Mouse (Mus musculus): ENCODE measurements around the gene Prss38. TPM values are rescaled to one million over a fixed set of nuclear protein-coding genes. Genes with fewer than 3 reads are reported as not detected.
A peak's percentile ranks its signal among the peaks of the same experiment; 100 is the strongest.

Gene Prss38
- polyA plus RNA-seq, 1 experiment from 2014 or later, result not detected

GRCm38 (mm10) chr11:59366633-59367032, 8.8 kb downstream of the Prss38 start:
- no peaks in the 10 kb centered on the region for H3K27me3 ChIP-seq (ENCODE audit: control insufficient read depth, insufficient read depth, low read length)
- no peak overlapping the region for H3K4me3 ChIP-seq (ENCODE audit: low read depth, low read length)
- H3K9ac ChIP-seq (ENCODE audit: low read length), result no peak overlapping the region
- no peak overlapping the region for H3K27ac ChIP-seq (replicated peaks; ENCODE audit: low read depth, low read length)
- 0 out of 2 replicates have a peak, but pooled peaks cover 3% of the 10 kb centered on the region for H3K4me1 ChIP-seq (ENCODE audit: control insufficient read depth, insufficient read depth, low read length)
- no peaks in the 10 kb centered on the region for H3K36me3 ChIP-seq (ENCODE audit: control insufficient read depth, insufficient read depth, low read length)
- peak; percentile 58 for DNase-seq (ENCODE audit: low spot score)
- no peak for ATAC-seq (ENCODE audit: insufficient number of reproducible peaks, low FRiP score, low TSS enrichment, low read depth)
- H3K4me2 ChIP-seq (ENCODE audit: low read depth, severe bottlenecking), result no peak overlapping the region
- no peaks in the 10 kb centered on the region for H3K9me3 ChIP-seq (ENCODE audit: control insufficient read depth, low read length)
- WGBS, result 32% methylated on average over 3 of the region's 3 CpGs

GRCm38 (mm10) chr11:59366031-59366430, 9.4 kb downstream of the Prss38 start:
- H3K4me1 ChIP-seq (ENCODE audit: control insufficient read depth, insufficient read depth, low read length), result 0 out of 2 replicates have a peak, but pooled peaks cover 3% of the 10 kb centered on the region
- no peak overlapping the region for H3K4me3 ChIP-seq (ENCODE audit: low read depth, low read length)
- H3K9ac ChIP-seq (ENCODE audit: low read length), result no peak overlapping the region
- H3K36me3 ChIP-seq (ENCODE audit: control insufficient read depth, insufficient read depth, low read length), result no peaks in the 10 kb centered on the region
- H3K9me3 ChIP-seq (ENCODE audit: control insufficient read depth, low read length), result no peaks in the 10 kb centered on the region
- DNase-seq (ENCODE audit: low spot score) (no peak), ATAC-seq (ENCODE audit: insufficient number of reproducible peaks, low FRiP score, low TSS enrichment, low read depth) (no peak)
- H3K27ac ChIP-seq (replicated peaks; ENCODE audit: low read depth, low read length), result no peak overlapping the region
- H3K27me3 ChIP-seq (ENCODE audit: control insufficient read depth, insufficient read depth, low read length), result no peaks in the 10 kb centered on the region
- 70% methylated on average over 3 of the region's 3 CpGs for WGBS
- H3K4me2 ChIP-seq (ENCODE audit: low read depth, severe bottlenecking), result no peak overlapping the region

GRCm38 (mm10) chr11:59364417-59364816, 11.0 kb downstream of the Prss38 start:
- Histone ChIP-seq H3K9ac (ENCODE audit: low read length) (no peak overlapping the region), H3K4me3 (ENCODE audit: low read depth, low read length) (no peak overlapping the region), H3K4me2 (ENCODE audit: low read depth, severe bottlenecking) (no peak overlapping the region), H3K36me3 (ENCODE audit: control insufficient read depth, insufficient read depth, low read length) (no peaks in the 10 kb centered on the region), H3K4me1 (ENCODE audit: control insufficient read depth, insufficient read depth, low read length) (0 out of 2 replicates have a peak, but pooled peaks cover 3% of the 10 kb centered on the region), H3K9me3 (ENCODE audit: control insufficient read depth, low read length) (no peaks in the 10 kb centered on the region), H3K27me3 (ENCODE audit: control insufficient read depth, insufficient read depth, low read length) (no peaks in the 10 kb centered on the region), H3K27ac (replicated peaks; ENCODE audit: low read depth, low read length) (no peak overlapping the region)
- DNase-seq (ENCODE audit: low spot score) (no peak), ATAC-seq (ENCODE audit: insufficient number of reproducible peaks, low FRiP score, low TSS enrichment, low read depth) (peak; percentile 39; the same call in 1 of the 2 replicates)
- WGBS, result 45% methylated on average over 3 of the region's 3 CpGs

GRCm38 (mm10) chr11:59364007-59364406, 11.4 kb downstream of the Prss38 start:
- Histone ChIP-seq H3K4me1 (ENCODE audit: control insufficient read depth, insufficient read depth, low read length) (0 out of 2 replicates have a peak, but pooled peaks cover 3% of the 10 kb centered on the region), H3K4me2 (ENCODE audit: low read depth, severe bottlenecking) (no peak overlapping the region), H3K27me3 (ENCODE audit: control insufficient read depth, insufficient read depth, low read length) (no peaks in the 10 kb centered on the region), H3K4me3 (ENCODE audit: low read depth, low read length) (no peak overlapping the region), H3K9me3 (ENCODE audit: control insufficient read depth, low read length) (no peaks in the 10 kb centered on the region), H3K36me3 (ENCODE audit: control insufficient read depth, insufficient read depth, low read length) (no peaks in the 10 kb centered on the region), H3K27ac (replicated peaks; ENCODE audit: low read depth, low read length) (no peak overlapping the region), H3K9ac (ENCODE audit: low read length) (no peak overlapping the region)
- DNase-seq (ENCODE audit: low spot score) (no peak), ATAC-seq (ENCODE audit: insufficient number of reproducible peaks, low FRiP score, low TSS enrichment, low read depth) (no peak; the same call in 1 of the 2 replicates)
- 81% methylated on average over 9 of the region's 9 CpGs for WGBS

- Histone ChIP-seq H3K4me1 (ENCODE audit: control insufficient read depth, insufficient read depth, low read length) (peaks cover 18% of the 10 kb centered on the region), H3K36me3 (ENCODE audit: control insufficient read depth, insufficient read depth, low read length) (no peaks in the 10 kb centered on the region), H3K4me3 (ENCODE audit: low read depth, low read length) (no peak overlapping the region), H3K27me3 (ENCODE audit: control insufficient read depth, insufficient read depth, low read length) (no peaks in the 10 kb centered on the region), H3K9ac (ENCODE audit: low read length) (no peak overlapping the region), H3K27ac (replicated peaks; ENCODE audit: low read depth, low read length) (no peak overlapping the region), H3K9me3 (ENCODE audit: control insufficient read depth, low read length) (no peaks in the 10 kb centered on the region), H3K4me2 (ENCODE audit: low read depth, severe bottlenecking) (no peak overlapping the region)
- no peak for DNase-seq (ENCODE audit: low spot score)
- ATAC-seq (ENCODE audit: insufficient number of reproducible peaks, low FRiP score, low TSS enrichment, low read depth), result no peak
- WGBS, result 88% methylated on average over 9 of the region's 9 CpGs
Measured at GRCm38 (mm10) chr11:59361291-59361690, 14.2 kb downstream of the Prss38 start.

- 0 out of 2 replicates have a peak overlapping the region, but pooled peaks have one; percentile 12 for H3K9ac ChIP-seq (ENCODE audit: low read length)
- peak; percentile 63 for DNase-seq (ENCODE audit: low spot score)
- H3K4me3 ChIP-seq (ENCODE audit: low read depth, low read length), result no peak overlapping the region
- no peaks in the 10 kb centered on the region for H3K9me3 ChIP-seq (ENCODE audit: control insufficient read depth, low read length)
- H3K4me1 ChIP-seq (ENCODE audit: control insufficient read depth, insufficient read depth, low read length), result peaks cover 16% of the 10 kb centered on the region
- H3K36me3 ChIP-seq (ENCODE audit: control insufficient read depth, insufficient read depth, low read length), result no peaks in the 10 kb centered on the region
- 23% methylated on average over 11 of the region's 11 CpGs for WGBS
- peak overlapping the region; percentile 11; the same call in 1 of the 2 replicates for H3K4me2 ChIP-seq (ENCODE audit: low read depth, severe bottlenecking)
- 0 out of 2 replicates have a peak overlapping the region, but pooled peaks have one; percentile 14 for H3K27ac ChIP-seq (replicated peaks; ENCODE audit: low read depth, low read length)
- ATAC-seq (ENCODE audit: insufficient number of reproducible peaks, low FRiP score, low TSS enrichment, low read depth), result peak; percentile 65; the same call in 1 of the 2 replicates
- H3K27me3 ChIP-seq (ENCODE audit: control insufficient read depth, insufficient read depth, low read length), result no peaks in the 10 kb centered on the region
Measured at GRCm38 (mm10) chr11:59356874-59357289, 18.6 kb downstream of the Prss38 start.

- no peaks in the 10 kb centered on the region for H3K9me3 ChIP-seq (ENCODE audit: control insufficient read depth, low read length)
Measured at GRCm38 (mm10) chr11:59354793-59355192, 20.7 kb downstream of the Prss38 start.

GRCm38 (mm10) chr11:59350326-59350725, 25.1 kb downstream of the Prss38 start:
- Histone ChIP-seq H3K36me3 (ENCODE audit: control insufficient read depth, insufficient read depth, low read length) (no peaks in the 10 kb centered on the region), H3K27ac (replicated peaks; ENCODE audit: low read depth, low read length) (no peak overlapping the region), H3K4me2 (ENCODE audit: low read depth, severe bottlenecking) (no peak overlapping the region), H3K9me3 (ENCODE audit: control insufficient read depth, low read length) (no peaks in the 10 kb centered on the region), H3K4me1 (ENCODE audit: control insufficient read depth, insufficient read depth, low read length) (peaks cover 10% of the 10 kb centered on the region), H3K4me3 (ENCODE audit: low read depth, low read length) (no peak overlapping the region), H3K27me3 (ENCODE audit: control insufficient read depth, insufficient read depth, low read length) (no peaks in the 10 kb centered on the region), H3K9ac (ENCODE audit: low read length) (peak overlapping the region; percentile 18; the same call in 1 of the 2 replicates)
- no peak for ATAC-seq (ENCODE audit: insufficient number of reproducible peaks, low FRiP score, low TSS enrichment, low read depth)
- DNase-seq (ENCODE audit: low spot score), result no peak
- WGBS, result 75% methylated on average over 2 of the region's 2 CpGs

More at GRCm38 (mm10) chr11:59354793-59355192, 20.7 kb downstream of the Prss38 start:
- DNase-seq (ENCODE audit: low spot score), result no peak
- Histone ChIP-seq H3K27me3 (ENCODE audit: control insufficient read depth, insufficient read depth, low read length) (no peaks in the 10 kb centered on the region), H3K27ac (replicated peaks; ENCODE audit: low read depth, low read length) (no peak overlapping the region), H3K4me2 (ENCODE audit: low read depth, severe bottlenecking) (no peak overlapping the region), H3K4me3 (ENCODE audit: low read depth, low read length) (no peak overlapping the region), H3K36me3 (ENCODE audit: control insufficient read depth, insufficient read depth, low read length) (no peaks in the 10 kb centered on the region), H3K4me1 (ENCODE audit: control insufficient read depth, insufficient read depth, low read length) (peaks cover 22% of the 10 kb centered on the region), H3K9ac (ENCODE audit: low read length) (no peak overlapping the region)
- ATAC-seq (ENCODE audit: insufficient number of reproducible peaks, low FRiP score, low TSS enrichment, low read depth), result no peak
- WGBS, result 86% methylated on average over 4 of the region's 4 CpGs

All from limb, embryonic 11.5 days (tissue).